Mouse (Mus musculus): ENCODE data around the gene Kif20b. TPM values are rescaled to one million over a fixed set of nuclear protein-coding genes. Genes with fewer than 3 reads are reported as not detected.

Gene Kif20b
- total and polyA plus RNA-seq, 3 experiments = 0.06 to 0.91 (median 0.63) TPM

DNA sequence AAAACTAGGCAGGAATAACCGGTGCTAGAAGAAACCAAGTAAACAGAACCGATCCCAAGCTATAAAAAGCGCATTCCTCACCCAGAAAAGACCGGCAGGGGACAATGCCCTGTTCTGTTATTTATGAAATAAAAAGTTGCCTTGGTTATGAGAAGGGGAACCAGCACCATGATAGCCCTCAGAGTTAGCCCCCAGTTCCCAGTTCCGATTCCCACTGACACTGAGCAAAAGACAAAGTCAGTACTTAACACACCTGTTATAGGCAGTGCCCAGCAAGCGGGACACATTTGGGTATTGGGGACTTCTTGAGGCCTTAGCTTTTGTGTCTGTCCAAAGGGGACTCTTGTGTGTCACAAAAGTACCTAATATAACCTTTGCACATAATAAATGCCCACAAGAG, 42.5 kb upstream of the Kif20b start:
- WGBS = 23% methylated on average over 6 of the region's 6 CpGs
- H3K9ac ChIP-seq (ENCODE audit: low read depth, low read length) = peak overlapping the region; percentile 96
- peak overlapping the region; percentile 75 for H3K27ac ChIP-seq
- no peaks in the 10 kb centered on the region for H3K27me3 ChIP-seq (ENCODE audit: control insufficient read depth, insufficient read depth, low read length)
- intact Hi-C loops (cut with DNase I) = loop anchor here (2.0 to 5.0 kb wide), 2 partner anchors 41 to 212 kb away; no protein-coding TSS in a partner anchor
- no peaks in the 10 kb centered on the region; the same call in 1 of the 2 replicates for H3K36me3 ChIP-seq (ENCODE audit: control insufficient read depth, insufficient read depth, low read length)
- peak overlapping the region; percentile 94 for H3K4me3 ChIP-seq
- no peaks in the 10 kb centered on the region; the same call in 1 of the 2 replicates for H3K79me2 ChIP-seq (replicated peaks; ENCODE audit: control insufficient read depth, insufficient read depth, low read length)
- H3K4me1 ChIP-seq (ENCODE audit: control insufficient read depth, insufficient read depth, low read length) = peaks cover 2% of the 10 kb centered on the region
- TF ChIP-seq EP300 (IDR thresholded peaks at IDR 0.05; ENCODE audit: insufficient read depth, low read depth, low read length) (no peak), POLR2A (IDR thresholded peaks at IDR 0.05; ENCODE audit: insufficient read depth, low read depth, low read length) (no peak)
- peak in 1 of 2 experiments; percentile 23 for DNase-seq

DNA sequence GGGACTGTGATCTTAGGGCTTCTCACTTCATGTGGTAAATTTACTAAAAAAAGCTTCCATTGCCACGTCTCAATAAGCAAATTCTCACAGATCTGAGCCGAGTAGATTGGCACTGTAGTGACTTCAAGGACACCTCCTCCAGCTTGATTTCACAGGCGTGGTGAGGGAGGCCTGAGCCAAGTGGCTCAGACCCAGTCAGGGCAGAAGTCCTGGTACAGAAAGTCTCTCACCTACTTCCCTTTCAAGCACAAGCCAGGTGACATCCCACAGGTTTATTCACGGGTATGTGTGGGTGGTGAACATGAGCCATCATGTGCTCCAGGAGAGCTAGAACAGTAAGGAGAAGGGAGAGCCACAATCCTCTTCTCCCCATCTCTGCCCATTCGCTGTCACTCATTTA, 41.0 kb upstream of the Kif20b start:
- H3K36me3 ChIP-seq (ENCODE audit: control insufficient read depth, insufficient read depth, low read length) = no peaks in the 10 kb centered on the region; the same call in 1 of the 2 replicates
- H3K4me1 ChIP-seq (ENCODE audit: control insufficient read depth, insufficient read depth, low read length) = peaks cover 2% of the 10 kb centered on the region
- H3K27me3 ChIP-seq (ENCODE audit: control insufficient read depth, insufficient read depth, low read length) = no peaks in the 10 kb centered on the region
- TF ChIP-seq EP300 (IDR thresholded peaks at IDR 0.05; ENCODE audit: insufficient read depth, low read depth, low read length) = 0 out of 2 replicates have a peak, but pooled peaks have one; percentile 16
- TF ChIP-seq CTCF (IDR thresholded peaks at IDR 0.05) = no peak
- 59% methylated on average over 5 of the region's 5 CpGs for WGBS
- intact Hi-C loops (cut with DNase I) = no loop called here
- H3K4me3 ChIP-seq = no peak overlapping the region
- H3K27ac ChIP-seq = peak overlapping the region; percentile 16; the same call in 1 of the 2 replicates
- peak in 1 of 2 experiments; percentile 38 for DNase-seq
- no peaks in the 10 kb centered on the region for H3K79me2 ChIP-seq (replicated peaks; ENCODE audit: control insufficient read depth, insufficient read depth, low read length)
- H3K9ac ChIP-seq (ENCODE audit: low read depth, low read length) = no peak overlapping the region

DNA sequence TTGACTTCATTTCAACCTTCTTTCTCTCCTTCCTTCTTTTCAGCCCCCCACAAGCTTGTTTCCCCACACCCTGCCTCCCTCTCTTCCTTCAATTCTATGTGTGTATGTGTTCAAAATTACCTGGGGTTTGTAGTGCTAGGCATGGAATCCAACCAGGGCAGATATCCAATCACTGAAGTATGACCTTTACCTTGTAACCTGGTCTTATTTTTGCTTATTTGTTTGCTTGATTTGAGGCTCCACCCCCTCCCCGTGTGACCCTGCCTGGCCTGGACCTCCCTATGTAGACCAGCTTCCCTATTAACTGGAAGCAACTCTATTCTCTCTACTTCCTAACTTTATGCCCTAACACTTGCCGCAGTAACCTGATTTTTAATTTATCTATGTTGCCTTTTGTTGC, 39.7 kb upstream of the Kif20b start:
- no peak for DNase-seq
- intact Hi-C loops (cut with DNase I) = no loop called here
- 76% methylated on average over 2 of the region's 2 CpGs for WGBS
- no peak for TF ChIP-seq EP300 (IDR thresholded peaks at IDR 0.05; ENCODE audit: insufficient read depth, low read depth, low read length)
- no peak for TF ChIP-seq CTCF (IDR thresholded peaks at IDR 0.05)
- TF ChIP-seq POLR2A (IDR thresholded peaks at IDR 0.05; ENCODE audit: insufficient read depth, low read depth, low read length) = no peak
- H3K79me2 ChIP-seq (replicated peaks; ENCODE audit: control insufficient read depth, insufficient read depth, low read length) = no peaks in the 10 kb centered on the region
- H3K27me3 ChIP-seq (ENCODE audit: control insufficient read depth, insufficient read depth, low read length) = no peaks in the 10 kb centered on the region
- H3K36me3 ChIP-seq (ENCODE audit: control insufficient read depth, insufficient read depth, low read length) = no peaks in the 10 kb centered on the region; the same call in 1 of the 2 replicates
- no peak overlapping the region for H3K4me3 ChIP-seq
- H3K9ac ChIP-seq (ENCODE audit: low read depth, low read length) = no peak overlapping the region
- H3K4me1 ChIP-seq (ENCODE audit: control insufficient read depth, insufficient read depth, low read length) = peaks cover 2% of the 10 kb centered on the region
- H3K27ac ChIP-seq = no peak overlapping the region

DNA sequence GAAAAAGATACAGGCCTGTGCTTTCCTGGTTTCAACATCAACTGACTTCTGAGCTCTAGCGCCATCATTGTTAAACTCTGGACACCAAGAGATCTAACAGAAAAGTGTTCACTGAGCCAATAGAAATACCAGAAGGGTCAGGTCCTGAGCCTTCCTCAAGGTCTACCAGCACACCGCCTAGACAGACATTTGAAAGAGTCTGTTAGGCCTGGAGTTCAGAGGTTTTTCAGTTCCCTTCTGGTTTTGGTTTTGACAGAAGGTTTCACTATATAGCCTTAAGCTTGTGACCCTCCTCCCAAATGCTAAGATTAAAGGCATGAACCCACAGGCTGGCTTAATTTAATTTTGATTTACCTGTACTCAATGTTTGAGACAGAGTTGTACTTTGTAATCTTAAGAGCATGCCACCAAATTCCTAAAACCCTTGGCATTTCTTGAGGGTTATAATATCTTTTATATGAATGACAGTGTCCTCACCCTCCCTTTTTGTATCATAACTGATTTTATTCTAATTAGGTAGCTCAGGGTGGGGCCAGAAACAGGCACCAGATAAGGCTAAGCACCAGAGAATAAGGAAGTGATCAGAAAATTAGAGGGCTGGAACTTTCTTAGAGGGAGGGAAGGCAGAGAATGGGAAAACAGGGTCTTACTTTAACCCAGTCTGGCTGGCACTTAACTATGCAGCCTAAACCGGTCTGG, 38.5 kb upstream of the Kif20b start:
- Histone ChIP-seq H3K79me2 (replicated peaks; ENCODE audit: control insufficient read depth, insufficient read depth, low read length) (no peaks in the 10 kb centered on the region), H3K4me1 (ENCODE audit: control insufficient read depth, insufficient read depth, low read length) (peaks cover 2% of the 10 kb centered on the region), H3K4me3 (no peak overlapping the region), H3K27ac (no peak overlapping the region), H3K27me3 (ENCODE audit: control insufficient read depth, insufficient read depth, low read length) (no peaks in the 10 kb centered on the region), H3K9ac (ENCODE audit: low read depth, low read length) (no peak overlapping the region), H3K36me3 (ENCODE audit: control insufficient read depth, insufficient read depth, low read length) (no peaks in the 10 kb centered on the region; the same call in 1 of the 2 replicates)
- intact Hi-C loops (cut with DNase I) = no loop called here
- WGBS = 84% methylated on average over 3 of the region's 3 CpGs
- TF ChIP-seq POLR2A (IDR thresholded peaks at IDR 0.05; ENCODE audit: insufficient read depth, low read depth, low read length) = no peak
- no peak for DNase-seq

DNA sequence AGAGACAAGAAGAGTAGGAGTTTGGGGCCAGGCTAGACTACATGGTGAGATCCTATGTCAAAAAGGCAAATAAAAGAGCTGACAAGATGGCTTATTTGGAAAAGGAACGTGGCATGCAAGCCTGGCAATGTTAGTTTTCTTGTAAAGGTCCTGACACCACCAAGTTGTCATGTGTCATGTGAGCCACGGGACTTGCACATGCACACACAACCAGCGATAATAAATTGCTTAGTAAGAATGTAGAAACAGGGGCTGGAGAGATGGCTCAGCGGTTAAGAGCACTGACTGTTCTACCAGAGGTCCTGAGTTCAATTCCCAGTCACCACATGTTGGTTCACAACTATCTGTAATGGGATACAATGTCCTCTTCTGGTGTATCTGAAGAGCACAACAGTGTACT, 35.8 kb upstream of the Kif20b start:
- Histone ChIP-seq H3K36me3 (ENCODE audit: control insufficient read depth, insufficient read depth, low read length) (no peaks in the 10 kb centered on the region), H3K4me3 (no peak overlapping the region), H3K27ac (no peak overlapping the region), H3K79me2 (replicated peaks; ENCODE audit: control insufficient read depth, insufficient read depth, low read length) (no peaks in the 10 kb centered on the region), H3K27me3 (ENCODE audit: control insufficient read depth, insufficient read depth, low read length) (no peaks in the 10 kb centered on the region), H3K9ac (ENCODE audit: low read depth, low read length) (no peak overlapping the region), H3K4me1 (ENCODE audit: control insufficient read depth, insufficient read depth, low read length) (peaks cover 2% of the 10 kb centered on the region; the same call in 1 of the 2 replicates)
- no peak for DNase-seq
- WGBS = 86% methylated on average over 4 of the region's 4 CpGs
- no peak for TF ChIP-seq CTCF (IDR thresholded peaks at IDR 0.05)
- no peak for TF ChIP-seq EP300 (IDR thresholded peaks at IDR 0.05; ENCODE audit: insufficient read depth, low read depth, low read length)
- TF ChIP-seq POLR2A (IDR thresholded peaks at IDR 0.05; ENCODE audit: insufficient read depth, low read depth, low read length) = no peak
- intact Hi-C loops (cut with DNase I) = no loop called here

DNA sequence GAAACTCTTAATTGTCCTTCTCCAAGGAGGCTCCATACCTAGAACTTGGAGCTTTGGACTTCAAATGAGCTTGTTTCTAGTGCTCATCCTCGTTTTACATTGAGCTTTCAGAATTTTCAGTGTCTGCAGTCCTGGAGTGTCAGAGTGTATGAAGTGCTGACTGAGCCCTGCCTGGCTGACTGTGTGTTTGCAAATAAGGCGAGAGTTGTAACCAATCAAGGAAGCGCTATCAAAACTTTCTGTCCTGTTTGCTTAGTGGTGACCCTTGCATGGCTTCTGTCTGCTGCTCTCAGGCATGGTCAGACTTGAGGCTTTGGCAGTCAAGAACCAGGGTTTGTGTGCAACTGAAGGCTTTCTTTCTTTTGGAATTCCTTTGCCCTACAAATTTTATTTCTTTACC, 31.2 kb upstream of the Kif20b start:
- TF ChIP-seq POLR2A (IDR thresholded peaks at IDR 0.05; ENCODE audit: insufficient read depth, low read depth, low read length) (no peak), EP300 (IDR thresholded peaks at IDR 0.05; ENCODE audit: insufficient read depth, low read depth, low read length) (no peak), CTCF (IDR thresholded peaks at IDR 0.05) (no peak)
- H3K9ac ChIP-seq (ENCODE audit: low read depth, low read length) = no peak overlapping the region
- DNase-seq = no peak
- H3K36me3 ChIP-seq (ENCODE audit: control insufficient read depth, insufficient read depth, low read length) = no peaks in the 10 kb centered on the region
- H3K79me2 ChIP-seq (replicated peaks; ENCODE audit: control insufficient read depth, insufficient read depth, low read length) = no peaks in the 10 kb centered on the region
- no peak overlapping the region for H3K4me3 ChIP-seq
- intact Hi-C loops (cut with DNase I) = no loop called here
- H3K27ac ChIP-seq = no peak overlapping the region
- peaks cover 2% of the 10 kb centered on the region; the same call in 1 of the 2 replicates for H3K4me1 ChIP-seq (ENCODE audit: control insufficient read depth, insufficient read depth, low read length)
- WGBS = 57% methylated on average over 3 of the region's 3 CpGs
- H3K27me3 ChIP-seq (ENCODE audit: control insufficient read depth, insufficient read depth, low read length) = no peaks in the 10 kb centered on the region
